Mouse (Mus musculus) testis, adult 2 months (tissue): ENCODE measurements around the gene Egln2. TPM values are rescaled to one million over a fixed set of nuclear protein-coding genes. Genes with fewer than 3 reads are reported as not detected.
A peak's percentile ranks its signal among the peaks of the same experiment; 100 is the strongest.

ENCODE experiments used
- H3K27ac ChIP-seq: fragments of 200-500 bp; 2 replicates; pipeline ENCODE4 v1.5.1; 2012; ENCODE audit warnings: low read depth, low read length; ENCODE audit not compliant: control insufficient read depth, insufficient read depth
- H3K27me3 ChIP-seq: fragments of 200-500 bp; 2 replicates; pipeline ENCODE4 v1.6.1; 2012; ENCODE audit warnings: mild to moderate bottlenecking, low read length, moderate library complexity; ENCODE audit not compliant: control insufficient read depth, insufficient read depth
- H3K36me3 ChIP-seq: fragments of 200-500 bp; 2 replicates; pipeline ENCODE4 v1.6.1; 2012; ENCODE audit warnings: mild to moderate bottlenecking, low read length; ENCODE audit not compliant: control insufficient read depth, insufficient read depth
- H3K4me1 ChIP-seq: fragments of 200-500 bp; 2 replicates; pipeline ENCODE4 v1.6.1; 2012; ENCODE audit warnings: low read length; ENCODE audit not compliant: control insufficient read depth, insufficient read depth
- H3K4me3 ChIP-seq: fragments of 200-500 bp; 2 replicates; pipeline ENCODE4 v1.5.1; 2012; ENCODE audit warnings: low read depth, mild to moderate bottlenecking, low read length, moderate library complexity, mixed read lengths; ENCODE audit not compliant: control insufficient read depth
- CTCF ChIP-seq: fragments of 200-500 bp; IDR thresholded peaks from 2 replicates; pipeline ENCODE4 v1.5.1; 2012; ENCODE audit warnings: low read depth, mild to moderate bottlenecking, inconsistent platforms, low read length, moderate library complexity; ENCODE audit not compliant: control insufficient read depth, insufficient read depth, insufficient replicate concordance
- POLR2A ChIP-seq: fragments of 200-500 bp; IDR thresholded peaks from 2 replicates; pipeline ENCODE4 v1.6.1; 2012; ENCODE audit warnings: low read depth, mild to moderate bottlenecking, inconsistent platforms, low read length, moderate library complexity; ENCODE audit not compliant: control insufficient read depth
- polyA plus RNA-seq: library from polyadenylated mRNA; depleted of rRNA; stranded (reverse); fragments of >200 nt; gene quantifications from 2 replicates; pipeline ENCODE4 v1.2.3, GENCODE M21; 2012

Gene Egln2
- polyA plus RNA-seq, 1 experiment, result 622 TPM

DNA sequence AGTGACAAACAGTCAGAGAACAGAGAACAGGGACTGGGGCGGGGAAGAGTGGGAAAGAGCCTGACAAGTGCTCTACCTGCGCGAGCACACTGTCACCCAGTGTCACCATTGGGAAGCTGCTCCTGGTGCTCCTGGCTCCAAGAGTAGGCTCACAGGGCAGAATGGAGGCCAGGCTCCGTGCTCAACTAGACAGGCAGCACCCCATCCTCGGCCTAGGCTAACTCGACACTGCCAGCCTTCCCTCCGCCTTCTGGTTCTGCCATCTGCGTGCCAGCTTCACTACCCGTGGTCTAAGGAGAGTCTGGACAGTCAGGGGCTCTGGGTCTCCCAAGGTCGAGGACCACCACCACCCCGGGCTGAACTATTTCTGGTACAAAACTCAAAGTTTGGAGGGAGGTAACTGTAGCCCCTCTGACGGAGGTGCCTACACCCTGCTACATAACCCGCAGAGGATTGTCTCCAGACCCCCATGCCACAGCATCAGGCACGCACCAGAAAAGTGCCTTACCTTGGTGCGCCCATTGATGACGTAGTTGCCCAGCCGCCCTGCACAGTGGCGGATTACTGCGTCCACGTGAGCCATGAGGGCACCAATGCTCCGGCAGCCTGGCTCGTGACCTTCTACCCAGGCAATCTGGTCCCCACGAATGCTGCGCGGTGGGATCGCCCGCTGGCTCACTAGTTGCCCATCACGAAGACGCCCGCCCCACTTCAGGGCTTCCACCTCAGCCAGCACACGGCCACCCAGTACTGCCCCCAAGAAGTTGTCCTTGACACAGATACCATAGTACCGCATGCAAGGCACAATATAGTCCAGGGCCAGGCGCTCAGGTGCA is 2.3 kb downstream of the Egln2 start:
- Histone ChIP-seq H3K4me3 (peak overlapping the region; percentile 87), H3K27me3 (no peaks in the 10 kb centered on the region), H3K27ac (no peak overlapping the region), H3K4me1 (peaks cover 27% of the 10 kb centered on the region), H3K36me3 (peaks cover 2% of the 10 kb centered on the region)
- TF ChIP-seq POLR2A, result no peak
- no peak for TF ChIP-seq CTCF

- H3K36me3 ChIP-seq, result peaks cover 2% of the 10 kb centered on the region
- TF ChIP-seq POLR2A, result no peak
- no peak for TF ChIP-seq CTCF
- no peaks in the 10 kb centered on the region for H3K27me3 ChIP-seq
- no peak overlapping the region; the same call in 1 of the 2 replicates for H3K4me3 ChIP-seq
- no peak overlapping the region for H3K27ac ChIP-seq
- H3K4me1 ChIP-seq, result peaks cover 26% of the 10 kb centered on the region
Measured at GRCm38 (mm10) chr7:27163450-27163805, 3.2 kb downstream of the Egln2 start.

DNA sequence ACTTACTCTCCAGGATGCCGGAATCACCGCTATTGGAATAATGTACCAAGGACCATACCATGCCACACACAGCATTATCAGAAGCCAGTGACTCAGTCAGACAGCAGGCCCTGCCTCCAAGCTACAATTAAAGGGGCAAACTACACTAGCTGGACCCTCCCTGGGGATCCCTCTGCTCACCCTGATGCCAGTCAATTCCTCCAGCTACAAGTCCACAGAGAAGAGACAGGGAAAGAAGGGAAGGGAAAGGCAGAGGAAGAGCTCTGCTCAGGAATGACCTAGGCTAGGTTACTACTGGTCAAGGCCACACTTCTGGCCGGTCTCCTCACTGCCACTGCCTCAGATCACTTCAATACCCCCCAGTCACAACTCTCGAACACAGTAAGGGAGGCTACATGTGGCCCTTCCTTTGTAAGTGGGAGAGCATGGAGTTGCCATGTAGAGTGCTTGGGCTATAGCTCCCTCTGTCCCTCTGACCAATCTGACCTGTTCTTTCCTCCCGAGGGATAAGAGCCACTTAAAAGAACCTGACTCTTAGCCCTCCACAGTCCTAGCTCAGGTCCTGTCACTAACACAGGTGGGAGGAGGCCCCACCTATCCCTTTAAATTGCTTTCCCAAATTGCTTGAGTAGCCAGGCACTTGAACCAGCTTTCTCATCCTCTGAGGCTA is 3.7 kb downstream of the Egln2 start:
- no peak for TF ChIP-seq POLR2A
- TF ChIP-seq CTCF, result no peak
- peaks cover 24% of the 10 kb centered on the region for H3K4me1 ChIP-seq
- no peak overlapping the region for H3K27ac ChIP-seq
- H3K4me3 ChIP-seq, result no peak overlapping the region
- no peaks in the 10 kb centered on the region for H3K27me3 ChIP-seq
- H3K36me3 ChIP-seq, result peaks cover 2% of the 10 kb centered on the region

GRCm38 (mm10) chr7:27161744-27162143 is 4.9 kb downstream of the Egln2 start:
- no peaks in the 10 kb centered on the region for H3K27me3 ChIP-seq
- peaks cover 15% of the 10 kb centered on the region for H3K4me1 ChIP-seq
- no peak overlapping the region for H3K27ac ChIP-seq
- no peak overlapping the region for H3K4me3 ChIP-seq
- TF ChIP-seq CTCF, result no peak
- TF ChIP-seq POLR2A, result no peak
- H3K36me3 ChIP-seq, result peaks cover 2% of the 10 kb centered on the region

DNA sequence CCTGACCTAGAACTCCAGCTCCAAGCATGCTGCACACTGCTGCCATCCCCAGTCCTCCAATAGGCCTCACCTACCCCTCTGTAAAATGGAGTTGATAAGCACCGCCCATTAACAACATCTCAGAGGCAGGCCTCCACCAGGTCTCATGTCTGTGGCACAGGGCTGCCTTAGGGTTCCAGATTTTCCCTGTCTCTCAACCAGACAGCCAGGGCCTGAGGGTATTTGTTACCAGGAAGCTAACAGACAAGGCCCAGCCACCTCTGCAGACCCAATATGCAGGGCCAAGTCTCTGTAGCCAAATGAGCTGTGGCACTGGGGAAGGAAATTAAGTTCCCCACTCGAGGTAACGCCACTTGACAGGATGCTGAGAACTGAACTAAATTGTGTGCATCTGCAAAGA is 5.7 kb downstream of the Egln2 start:
- Histone ChIP-seq H3K36me3 (peaks cover 2% of the 10 kb centered on the region), H3K4me3 (no peak overlapping the region), H3K27me3 (no peaks in the 10 kb centered on the region), H3K27ac (no peak overlapping the region), H3K4me1 (peaks cover 15% of the 10 kb centered on the region)
- TF ChIP-seq POLR2A (no peak), CTCF (no peak)

GRCm38 (mm10) chr7:27159882-27160281 is 6.7 kb downstream of the Egln2 start:
- H3K27me3 ChIP-seq, result no peaks in the 10 kb centered on the region
- peaks cover 2% of the 10 kb centered on the region for H3K36me3 ChIP-seq
- no peak overlapping the region for H3K27ac ChIP-seq
- TF ChIP-seq POLR2A, result no peak
- peak; percentile 79; the same call in 1 of the 2 replicates for TF ChIP-seq CTCF
- no peak overlapping the region for H3K4me3 ChIP-seq
- H3K4me1 ChIP-seq, result peaks cover 14% of the 10 kb centered on the region

GRCm38 (mm10) chr7:27159256-27159655 is 7.3 kb downstream of the Egln2 start:
- H3K27me3 ChIP-seq, result no peaks in the 10 kb centered on the region
- TF ChIP-seq CTCF, result no peak
- TF ChIP-seq POLR2A, result no peak
- H3K36me3 ChIP-seq, result peaks cover 2% of the 10 kb centered on the region
- peaks cover 11% of the 10 kb centered on the region for H3K4me1 ChIP-seq
- no peak overlapping the region for H3K4me3 ChIP-seq
- H3K27ac ChIP-seq, result no peak overlapping the region
